Mouse (Mus musculus): Measurements from ENCODE around the gene Pfdn2. TPM values are rescaled to one million over a fixed set of nuclear protein-coding genes. Genes with fewer than 3 reads are reported as not detected.

Gene Pfdn2
- total and polyA plus RNA-seq, 3 experiments: 25.4 to 97.4 (median 68.3) TPM

DNA sequence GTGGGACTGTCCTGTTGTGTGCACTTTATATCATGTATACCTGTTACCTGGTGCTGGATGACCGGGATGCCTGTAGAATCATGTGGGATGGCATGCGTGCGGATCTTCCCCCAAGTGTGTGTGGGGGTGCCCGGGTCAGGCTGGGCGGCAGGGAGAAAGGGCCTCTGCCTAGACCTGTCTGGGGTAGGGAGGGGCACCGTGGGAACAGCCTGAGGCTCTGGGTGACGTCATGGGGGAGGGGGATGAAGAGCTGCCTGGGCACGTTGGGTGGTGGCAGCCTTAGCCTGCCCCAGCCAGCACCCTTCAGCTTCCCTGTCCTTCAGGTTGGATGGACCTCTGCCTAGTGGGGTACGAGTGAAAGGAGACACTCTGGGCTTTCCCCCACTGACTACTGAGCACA lies 38.9 kb downstream of the Pfdn2 start:
- TF ChIP-seq CTCF (IDR thresholded peaks at IDR 0.05): no peak
- no peak for TF ChIP-seq EP300 (IDR thresholded peaks at IDR 0.05; ENCODE audit: insufficient read depth, low read depth, low read length)
- no peak for TF ChIP-seq POLR2A (IDR thresholded peaks at IDR 0.05; ENCODE audit: insufficient read depth, low read depth, low read length)
- intact Hi-C loops (cut with DNase I): no loop called here
- WGBS: 61% methylated on average over 9 of the region's 9 CpGs

GRCm38 (mm10) chr1:171385171-171385570 lies 39.7 kb downstream of the Pfdn2 start:
- no peak overlapping the region for H3K27ac ChIP-seq
- DNase-seq: no peak
- intact Hi-C loops (cut with DNase I): no loop called here
- H3K4me1 ChIP-seq (ENCODE audit: control insufficient read depth, insufficient read depth, low read length): peaks cover 2% of the 10 kb centered on the region; the same call in 1 of the 2 replicates
- H3K9ac ChIP-seq (ENCODE audit: low read depth, low read length): no peak overlapping the region
- H3K27me3 ChIP-seq (ENCODE audit: control insufficient read depth, insufficient read depth, low read length): no peaks in the 10 kb centered on the region; the same call in 1 of the 2 replicates
- H3K79me2 ChIP-seq (replicated peaks; ENCODE audit: control insufficient read depth, insufficient read depth, low read length): no peaks in the 10 kb centered on the region
- H3K4me3 ChIP-seq: no peak overlapping the region
- no peaks in the 10 kb centered on the region for H3K36me3 ChIP-seq (ENCODE audit: control insufficient read depth, insufficient read depth, low read length)
- TF ChIP-seq POLR2A (IDR thresholded peaks at IDR 0.05; ENCODE audit: insufficient read depth, low read depth, low read length): no peak
- 0 out of 2 replicates have a peak, but pooled peaks have one; percentile 3 for TF ChIP-seq CTCF (IDR thresholded peaks at IDR 0.05)
- WGBS: 61% methylated on average over 9 of the region's 9 CpGs

More for the DNA sequence above, 38.9 kb downstream of the Pfdn2 start:
- Histone ChIP-seq H3K27me3 (ENCODE audit: control insufficient read depth, insufficient read depth, low read length) (no peaks in the 10 kb centered on the region; the same call in 1 of the 2 replicates), H3K79me2 (replicated peaks; ENCODE audit: control insufficient read depth, insufficient read depth, low read length) (no peaks in the 10 kb centered on the region), H3K36me3 (ENCODE audit: control insufficient read depth, insufficient read depth, low read length) (no peaks in the 10 kb centered on the region), H3K4me3 (no peak overlapping the region), H3K4me1 (ENCODE audit: control insufficient read depth, insufficient read depth, low read length) (peaks cover 2% of the 10 kb centered on the region; the same call in 1 of the 2 replicates), H3K9ac (ENCODE audit: low read depth, low read length) (no peak overlapping the region), H3K27ac (no peak overlapping the region)
- no peak for DNase-seq

DNA sequence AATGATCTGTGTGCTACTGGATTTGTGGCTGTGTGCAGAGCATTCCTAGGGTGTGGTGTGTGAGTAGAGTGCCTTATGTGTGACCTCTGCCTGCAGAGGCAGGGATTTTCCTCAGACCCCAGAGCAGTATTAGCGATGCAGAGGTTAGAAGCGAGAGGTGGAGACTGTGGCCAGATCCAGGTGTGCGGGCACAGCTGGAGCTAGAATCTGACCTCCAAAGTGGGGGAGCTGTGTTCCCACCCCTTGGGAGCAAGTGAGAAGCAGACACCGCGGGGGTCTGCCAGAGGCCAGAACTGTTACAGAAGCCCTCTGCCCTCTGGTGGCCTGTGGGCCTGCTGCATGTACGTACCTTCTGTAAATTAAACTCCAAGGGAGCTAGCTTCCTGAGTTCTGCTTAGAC lies 41.6 kb downstream of the Pfdn2 start:
- Histone ChIP-seq H3K27me3 (ENCODE audit: control insufficient read depth, insufficient read depth, low read length) (no peaks in the 10 kb centered on the region; the same call in 1 of the 2 replicates), H3K79me2 (replicated peaks; ENCODE audit: control insufficient read depth, insufficient read depth, low read length) (no peaks in the 10 kb centered on the region), H3K36me3 (ENCODE audit: control insufficient read depth, insufficient read depth, low read length) (no peaks in the 10 kb centered on the region), H3K4me1 (ENCODE audit: control insufficient read depth, insufficient read depth, low read length) (no peaks in the 10 kb centered on the region), H3K27ac (no peak overlapping the region), H3K9ac (ENCODE audit: low read depth, low read length) (no peak overlapping the region), H3K4me3 (no peak overlapping the region)
- no peak for DNase-seq
- no peak for TF ChIP-seq POLR2A (IDR thresholded peaks at IDR 0.05; ENCODE audit: insufficient read depth, low read depth, low read length)
- no peak for TF ChIP-seq EP300 (IDR thresholded peaks at IDR 0.05; ENCODE audit: insufficient read depth, low read depth, low read length)
- peak; percentile 28; the same call in 1 of the 2 replicates for TF ChIP-seq CTCF (IDR thresholded peaks at IDR 0.05)
- intact Hi-C loops (cut with DNase I): no loop called here
- WGBS: 49% methylated on average over 6 of the region's 6 CpGs

DNA sequence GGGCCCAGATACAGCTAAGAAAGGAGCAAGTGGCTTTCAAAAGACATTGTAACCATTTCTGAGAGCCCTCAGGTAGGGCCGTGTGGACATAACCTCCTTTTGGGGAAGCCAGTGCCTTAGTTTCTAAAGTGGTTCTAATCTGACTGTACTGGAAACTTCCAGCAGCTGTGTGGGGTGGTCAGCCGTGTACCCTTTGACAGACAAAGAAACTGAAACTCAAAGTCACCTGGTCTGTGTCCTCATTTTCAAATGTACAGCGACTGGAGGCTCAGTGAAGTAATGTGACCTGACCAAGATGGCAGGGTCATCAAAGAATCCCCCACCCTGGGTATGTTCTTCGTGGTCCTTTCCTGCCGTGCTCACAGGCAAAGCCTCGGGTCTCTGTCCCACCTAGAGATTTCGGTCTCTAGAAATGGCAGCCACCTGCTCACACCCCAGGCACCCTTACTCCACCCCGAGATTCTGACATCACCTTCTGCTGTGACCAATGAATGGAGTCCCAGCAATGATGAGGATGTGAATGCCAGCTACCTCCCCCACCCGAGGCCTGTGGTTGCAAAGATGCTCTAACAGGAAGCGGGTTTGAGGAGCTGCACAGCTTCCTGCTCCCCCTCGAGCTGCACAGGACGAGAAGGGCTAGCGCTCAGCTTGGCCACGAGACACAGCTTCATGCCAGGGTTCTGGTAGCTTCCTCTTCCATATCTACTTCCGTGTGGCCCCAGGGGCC lies 43.1 kb downstream of the Pfdn2 start, which contains the start of gene Arhgap30:
Gene Arhgap30 (plus strand): TSS at position 579 of the 727 bp plus-strand sequence.
- no peaks in the 10 kb centered on the region for H3K4me1 ChIP-seq (ENCODE audit: control insufficient read depth, insufficient read depth, low read length)
- peak; percentile 51 to 83 for DNase-seq
- intact Hi-C loops (cut with DNase I): no loop called here
- no peaks in the 10 kb centered on the region for H3K79me2 ChIP-seq (replicated peaks; ENCODE audit: control insufficient read depth, insufficient read depth, low read length)
- 68% methylated on average over 15 of the region's 15 CpGs for WGBS
- 0 out of 2 replicates have a peak within 1 kb of the TSS, but pooled peaks have one; percentile 17 for H3K9ac ChIP-seq (ENCODE audit: low read depth, low read length)
- no peaks in the 10 kb centered on the region for H3K36me3 ChIP-seq (ENCODE audit: control insufficient read depth, insufficient read depth, low read length)
- TF ChIP-seq CTCF (IDR thresholded peaks at IDR 0.05) (no peak), POLR2A (IDR thresholded peaks at IDR 0.05; ENCODE audit: insufficient read depth, low read depth, low read length) (0 out of 2 replicates have a peak, but pooled peaks have one; percentile 30)
- H3K4me3 ChIP-seq: no peak within 1 kb of the TSS
- H3K27me3 ChIP-seq (ENCODE audit: control insufficient read depth, insufficient read depth, low read length): no peaks in the 10 kb centered on the region
- peak within 1 kb of the TSS; percentile 7; the same call in 1 of the 2 replicates for H3K27ac ChIP-seq

GRCm38 (mm10) chr1:171390101-171390500 lies 44.6 kb downstream of the Pfdn2 start:
- no peak overlapping the region for H3K9ac ChIP-seq (ENCODE audit: low read depth, low read length)
- no peak for TF ChIP-seq CTCF (IDR thresholded peaks at IDR 0.05)
- TF ChIP-seq EP300 (IDR thresholded peaks at IDR 0.05; ENCODE audit: insufficient read depth, low read depth, low read length): no peak
- no peak for TF ChIP-seq POLR2A (IDR thresholded peaks at IDR 0.05; ENCODE audit: insufficient read depth, low read depth, low read length)
- no peaks in the 10 kb centered on the region for H3K4me1 ChIP-seq (ENCODE audit: control insufficient read depth, insufficient read depth, low read length)
- H3K27me3 ChIP-seq (ENCODE audit: control insufficient read depth, insufficient read depth, low read length): no peaks in the 10 kb centered on the region
- 78% methylated on average over 4 of the region's 4 CpGs for WGBS
- no peaks in the 10 kb centered on the region for H3K79me2 ChIP-seq (replicated peaks; ENCODE audit: control insufficient read depth, insufficient read depth, low read length)
- peak in 1 of 2 experiments; percentile 78 for DNase-seq
- no peak overlapping the region for H3K27ac ChIP-seq
- no peaks in the 10 kb centered on the region for H3K36me3 ChIP-seq (ENCODE audit: control insufficient read depth, insufficient read depth, low read length)
- intact Hi-C loops (cut with DNase I): no loop called here
- H3K4me3 ChIP-seq: no peak overlapping the region

GRCm38 (mm10) chr1:171401821-171402220 lies 56.4 kb downstream of the Pfdn2 start:
- no peak for DNase-seq
- intact Hi-C loops (cut with DNase I): no loop called here

More at GRCm38 (mm10) chr1:171401821-171402220, 56.4 kb downstream of the Pfdn2 start:
- Histone ChIP-seq H3K79me2 (replicated peaks; ENCODE audit: control insufficient read depth, insufficient read depth, low read length) (no peaks in the 10 kb centered on the region), H3K4me1 (ENCODE audit: control insufficient read depth, insufficient read depth, low read length) (no peaks in the 10 kb centered on the region), H3K27me3 (ENCODE audit: control insufficient read depth, insufficient read depth, low read length) (no peaks in the 10 kb centered on the region), H3K27ac (no peak overlapping the region), H3K4me3 (no peak overlapping the region), H3K9ac (ENCODE audit: low read depth, low read length) (no peak overlapping the region), H3K36me3 (ENCODE audit: control insufficient read depth, insufficient read depth, low read length) (no peaks in the 10 kb centered on the region)
- no peak for TF ChIP-seq POLR2A (IDR thresholded peaks at IDR 0.05; ENCODE audit: insufficient read depth, low read depth, low read length)
- no peak for TF ChIP-seq EP300 (IDR thresholded peaks at IDR 0.05; ENCODE audit: insufficient read depth, low read depth, low read length)
- TF ChIP-seq CTCF (IDR thresholded peaks at IDR 0.05): no peak
- WGBS: 80% methylated on average over 4 of the region's 4 CpGs

All from heart, adult 2 months (tissue).